Mouse (Mus musculus) stomach, embryonic 16.5 days (tissue): Measurements from ENCODE around the gene Gm36864. TPM values are rescaled to one million over a fixed set of nuclear protein-coding genes. Genes with fewer than 3 reads are reported as not detected.
"Not testable (repeated sequence)": the region's sequence is repeated elsewhere in the genome, so short reads cannot be mapped to it uniquely, and the experiment has no call there.

Source experiments
- ATAC-seq: fragments of 200-750 bp; cut with Nextera tagmentation; 2 replicates; pipeline ENCODE4 v1.8.0; 2017; ENCODE audit warnings: moderate number of reproducible peaks, moderate TSS enrichment; ENCODE audit not compliant: insufficient read depth, low FRiP score
- H3K27ac ChIP-seq: fragments of 300-500 bp; sonication (generic); 2 replicates; pipeline ENCODE4 v1.5.1; 2014; ENCODE audit warnings: low read length
- H3K27me3 ChIP-seq: fragments of 300-500 bp; sonication (generic); 2 replicates; pipeline ENCODE4 v1.6.1; 2014; ENCODE audit warnings: low read length, control low read depth, mixed read lengths; ENCODE audit not compliant: control insufficient read depth, insufficient read depth
- H3K36me3 ChIP-seq: fragments of 300-500 bp; sonication (generic); 2 replicates; pipeline ENCODE4 v1.6.1; 2014; ENCODE audit warnings: low read length; ENCODE audit not compliant: control insufficient read depth, insufficient read depth
- H3K4me1 ChIP-seq: fragments of 300-500 bp; sonication (generic); 2 replicates; pipeline ENCODE4 v1.6.1; 2014; ENCODE audit warnings: low read length, control low read depth, mixed read lengths; ENCODE audit not compliant: control insufficient read depth, insufficient read depth
- H3K4me2 ChIP-seq: fragments of 300-500 bp; sonication (generic); 2 replicates; pipeline ENCODE4 v1.6.1; 2014; ENCODE audit warnings: low read depth, low read length, mixed read lengths
- H3K4me3 ChIP-seq: fragments of 300-500 bp; sonication (generic); replicated peaks from 2 replicates; pipeline ENCODE4 v1.5.1; 2014; ENCODE audit warnings: mild to moderate bottlenecking, low read length
- H3K9ac ChIP-seq: fragments of 300-500 bp; sonication (generic); 2 replicates; pipeline ENCODE4 v1.6.1; 2014; ENCODE audit warnings: low read length
- H3K9me3 ChIP-seq: fragments of 300-500 bp; sonication (generic); replicated peaks from 2 replicates; pipeline ENCODE4 v1.6.1; 2016; ENCODE audit warnings: low read length, control low read depth; ENCODE audit not compliant: control insufficient read depth
- WGBS: fragments of 180-500 bp; shearing (Covaris S2); extraction: QIAGEN DNeasy Blood & Tissue Kit; methylation state at CpG from one replicate; pipeline ENCODE4 v1.1.7; 2014; 5-methylcytosine and 5-hydroxymethylcytosine counted together
- polyA plus RNA-seq: library from polyadenylated mRNA; unstranded; fragments of >200 nt; fragmentation: Nextera tagmentation; extraction: Ambion mirVana; gene quantifications from 2 replicates; pipeline ENCODE4 v1.2.1, GENCODE M21; 2015

Gm36864 gene
- polyA plus RNA-seq, 1 experiment from 2014 or later, result 0.13 TPM

- Histone ChIP-seq H3K36me3 (peaks cover 11% of the 10 kb centered on the region; the same call in 1 of the 2 replicates), H3K27ac (no peak overlapping the region), H3K9me3 (no peaks in the 10 kb centered on the region), H3K4me1 (peaks cover 11% of the 10 kb centered on the region), H3K9ac (no peak overlapping the region), H3K4me3 (no peak overlapping the region), H3K4me2 (no peak overlapping the region), H3K27me3 (no peaks in the 10 kb centered on the region)
- WGBS, result 91% methylated on average over 4 of the region's 4 CpGs
- ATAC-seq, result no peak
Measured at GRCm38 (mm10) chr7:44249248-44249647, 13.3 kb downstream of the Gm36864 start.

- not testable (repeated sequence) for H3K27me3 ChIP-seq, H3K27ac ChIP-seq, H3K4me1 ChIP-seq, H3K9me3 ChIP-seq, ATAC-seq, H3K9ac ChIP-seq, H3K4me2 ChIP-seq, H3K4me3 ChIP-seq
- H3K36me3 ChIP-seq, result peaks cover 11% of the 10 kb centered on the region; the same call in 1 of the 2 replicates
- 87% methylated on average over 17 of the region's 17 CpGs for WGBS
Measured at GRCm38 (mm10) chr7:44250732-44251275, 14.8 kb downstream of the Gm36864 start.

GRCm38 (mm10) chr7:44253023-44253616 is 17.1 kb downstream of the Gm36864 start:
- 65% methylated on average over 15 of the region's 15 CpGs for WGBS

GRCm38 (mm10) chr7:44254930-44255329 is 19.0 kb downstream of the Gm36864 start:
- no peak overlapping the region for H3K9ac ChIP-seq
- peaks cover 8% of the 10 kb centered on the region; the same call in 1 of the 2 replicates for H3K36me3 ChIP-seq
- no peak overlapping the region for H3K27ac ChIP-seq

More at GRCm38 (mm10) chr7:44253023-44253616, 17.1 kb downstream of the Gm36864 start:
- Histone ChIP-seq H3K36me3 (peaks cover 11% of the 10 kb centered on the region; the same call in 1 of the 2 replicates), H3K4me2 (no peak overlapping the region), H3K27ac (no peak overlapping the region), H3K4me3 (no peak overlapping the region), H3K9ac (no peak overlapping the region), H3K4me1 (peaks cover under 1% of the 10 kb centered on the region; the same call in 1 of the 2 replicates), H3K9me3 (no peaks in the 10 kb centered on the region), H3K27me3 (no peaks in the 10 kb centered on the region)
- peak; percentile 23; the same call in 1 of the 2 replicates for ATAC-seq

GRCm38 (mm10) chr7:44257278-44257677 is 21.3 kb downstream of the Gm36864 start, which contains the start of gene Acp4:
TSS of gene Acp4 (minus strand) at chr7:44257378.
- H3K4me1 ChIP-seq, result no peaks in the 10 kb centered on the region
- no peak within 1 kb of the TSS for H3K4me3 ChIP-seq
- H3K36me3 ChIP-seq, result peaks cover 5% of the 10 kb centered on the region; the same call in 1 of the 2 replicates
- no peaks in the 10 kb centered on the region for H3K9me3 ChIP-seq
- H3K4me2 ChIP-seq, result no peak within 1 kb of the TSS
- H3K9ac ChIP-seq, result no peak within 1 kb of the TSS
- H3K27ac ChIP-seq, result no peak within 1 kb of the TSS
- H3K27me3 ChIP-seq, result no peaks in the 10 kb centered on the region
- no peak for ATAC-seq
- WGBS, result 70% methylated on average over 4 of the region's 4 CpGs

More at GRCm38 (mm10) chr7:44254930-44255329, 19.0 kb downstream of the Gm36864 start:
- no peak for ATAC-seq
- Histone ChIP-seq H3K27me3 (no peaks in the 10 kb centered on the region), H3K4me3 (no peak overlapping the region), H3K4me2 (no peak overlapping the region), H3K9me3 (no peaks in the 10 kb centered on the region), H3K4me1 (no peaks in the 10 kb centered on the region)
- 74% methylated on average over 6 of the region's 6 CpGs for WGBS

- H3K27ac ChIP-seq, result no peak overlapping the region
- no peak overlapping the region for H3K9ac ChIP-seq
- H3K36me3 ChIP-seq, result no peaks in the 10 kb centered on the region
- H3K4me1 ChIP-seq, result 0 out of 2 replicates have a peak, but pooled peaks cover 5% of the 10 kb centered on the region
- H3K4me2 ChIP-seq, result no peak overlapping the region
- WGBS, result 69% methylated on average over 6 of the region's 6 CpGs
- no peaks in the 10 kb centered on the region; the same call in 1 of the 2 replicates for H3K27me3 ChIP-seq
- ATAC-seq, result no peak
- no peaks in the 10 kb centered on the region for H3K9me3 ChIP-seq
- no peak overlapping the region for H3K4me3 ChIP-seq
Measured at GRCm38 (mm10) chr7:44260410-44260809, 24.4 kb downstream of the Gm36864 start.

GRCm38 (mm10) chr7:44261147-44261546 is 25.2 kb downstream of the Gm36864 start, which contains the start of gene Gm15517:
TSS of gene Gm15517 (plus strand) at chr7:44261447.
- no peaks in the 10 kb centered on the region for H3K9me3 ChIP-seq
- 50% methylated on average over 5 of the region's 5 CpGs for WGBS
- no peak within 1 kb of the TSS for H3K4me2 ChIP-seq
- H3K9ac ChIP-seq, result no peak within 1 kb of the TSS
- no peaks in the 10 kb centered on the region; the same call in 1 of the 2 replicates for H3K27me3 ChIP-seq
- H3K36me3 ChIP-seq, result no peaks in the 10 kb centered on the region
- ATAC-seq, result no peak
- H3K4me1 ChIP-seq, result 0 out of 2 replicates have a peak, but pooled peaks cover 5% of the 10 kb centered on the region
- no peak within 1 kb of the TSS for H3K27ac ChIP-seq
- no peak within 1 kb of the TSS for H3K4me3 ChIP-seq

- no peak overlapping the region; the same call in 1 of the 2 replicates for H3K9ac ChIP-seq
- 0 out of 2 replicates have a peak, but pooled peaks cover 5% of the 10 kb centered on the region for H3K4me1 ChIP-seq
- WGBS, result 2% methylated on average over 34 of the region's 34 CpGs
- no peak overlapping the region for H3K27ac ChIP-seq
- H3K36me3 ChIP-seq, result no peaks in the 10 kb centered on the region
- no peaks in the 10 kb centered on the region for H3K9me3 ChIP-seq
- H3K4me2 ChIP-seq, result peak overlapping the region; percentile 46
- no peaks in the 10 kb centered on the region; the same call in 1 of the 2 replicates for H3K27me3 ChIP-seq
- H3K4me3 ChIP-seq, result peak overlapping the region; percentile 17
- peak; percentile 77 for ATAC-seq
Measured at GRCm38 (mm10) chr7:44262791-44263643, 27.0 kb downstream of the Gm36864 start.
